Mouse (Mus musculus): ENCODE data around the gene Fbxo41. TPM values are rescaled to one million over a fixed set of nuclear protein-coding genes. Genes with fewer than 3 reads are reported as not detected.

The Fbxo41 gene
- polyA plus RNA-seq, 1 experiment from 2014 or later: 0.03 TPM

DNA sequence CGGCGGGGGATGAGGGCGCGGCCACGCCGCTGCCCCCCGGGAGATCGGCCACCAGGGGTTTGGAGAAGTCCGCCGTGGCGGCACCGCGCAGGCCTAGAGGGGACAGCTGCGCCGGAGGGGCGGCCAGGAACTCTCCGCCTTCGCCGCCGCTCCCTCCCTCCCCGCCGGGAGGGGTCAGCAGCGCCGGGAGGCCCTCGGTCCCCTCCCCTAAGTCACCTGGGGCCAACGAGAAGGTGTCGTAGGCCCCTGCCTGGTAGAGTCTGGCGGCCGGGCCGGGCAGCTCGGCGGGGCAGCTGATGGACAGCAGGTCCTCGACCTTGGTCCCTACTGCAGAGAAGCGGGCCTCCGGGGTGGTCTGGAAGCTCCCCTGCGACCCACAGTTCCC is 9.3 kb upstream of the Fbxo41 start:
- no peak overlapping the region for H3K27ac ChIP-seq (ENCODE audit: poor library complexity, severe bottlenecking)
- peaks cover 92% of the 10 kb centered on the region for H3K27me3 ChIP-seq (replicated peaks)
- ATAC-seq (ENCODE audit: insufficient number of reproducible peaks, low FRiP score): no peak
- H3K9me3 ChIP-seq (replicated peaks): no peaks in the 10 kb centered on the region
- H3K9ac ChIP-seq: no peak overlapping the region
- peak overlapping the region; percentile 51 for H3K4me3 ChIP-seq
- under 1% methylated on average over 33 of the region's 36 CpGs for WGBS
- H3K36me3 ChIP-seq: no peaks in the 10 kb centered on the region
- peak overlapping the region; percentile 83 for H3K4me2 ChIP-seq
- peaks cover 21% of the 10 kb centered on the region for H3K4me1 ChIP-seq (replicated peaks)

GRCm38 (mm10) chr6:85511286-85512055 is 8.7 kb upstream of the Fbxo41 start:
- no peak for ATAC-seq (ENCODE audit: insufficient number of reproducible peaks, low FRiP score)
- Histone ChIP-seq H3K27me3 (replicated peaks) (peaks cover 94% of the 10 kb centered on the region), H3K36me3 (no peaks in the 10 kb centered on the region), H3K4me2 (peak overlapping the region; percentile 83), H3K9ac (no peak overlapping the region), H3K4me1 (replicated peaks) (peaks cover 21% of the 10 kb centered on the region), H3K9me3 (replicated peaks) (no peaks in the 10 kb centered on the region), H3K4me3 (peak overlapping the region; percentile 51), H3K27ac (ENCODE audit: poor library complexity, severe bottlenecking) (no peak overlapping the region)
- under 1% methylated on average over 88 of the region's 88 CpGs for WGBS

DNA sequence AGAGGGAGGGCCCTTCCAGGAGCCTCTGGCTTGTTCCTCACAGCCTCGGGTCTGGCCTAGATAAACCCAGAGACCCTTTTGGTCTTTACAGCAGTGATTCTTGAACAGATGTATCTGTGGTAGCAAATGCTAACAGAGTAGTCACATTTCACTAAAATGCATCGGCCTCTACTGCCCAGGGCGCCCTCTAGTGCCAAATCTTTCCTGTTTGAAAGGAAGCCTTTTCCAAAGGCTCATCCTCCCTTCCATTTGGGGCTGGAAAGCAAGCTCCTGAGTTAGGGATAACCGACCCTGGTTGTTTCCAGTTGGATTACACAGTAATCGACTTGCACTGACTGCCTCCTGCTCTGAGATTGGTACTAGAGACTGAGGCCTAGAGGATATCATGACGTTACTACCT is 7.7 kb upstream of the Fbxo41 start:
- peaks cover 21% of the 10 kb centered on the region for H3K4me1 ChIP-seq (replicated peaks)
- ATAC-seq (ENCODE audit: insufficient number of reproducible peaks, low FRiP score): no peak
- no peak overlapping the region for H3K27ac ChIP-seq (ENCODE audit: poor library complexity, severe bottlenecking)
- H3K4me3 ChIP-seq: no peak overlapping the region
- no peaks in the 10 kb centered on the region for H3K9me3 ChIP-seq (replicated peaks)
- no peak overlapping the region for H3K9ac ChIP-seq
- no peaks in the 10 kb centered on the region for H3K36me3 ChIP-seq
- WGBS: 2% methylated on average over 6 of the region's 6 CpGs
- no peak overlapping the region for H3K4me2 ChIP-seq
- peaks cover 90% of the 10 kb centered on the region for H3K27me3 ChIP-seq (replicated peaks)

DNA sequence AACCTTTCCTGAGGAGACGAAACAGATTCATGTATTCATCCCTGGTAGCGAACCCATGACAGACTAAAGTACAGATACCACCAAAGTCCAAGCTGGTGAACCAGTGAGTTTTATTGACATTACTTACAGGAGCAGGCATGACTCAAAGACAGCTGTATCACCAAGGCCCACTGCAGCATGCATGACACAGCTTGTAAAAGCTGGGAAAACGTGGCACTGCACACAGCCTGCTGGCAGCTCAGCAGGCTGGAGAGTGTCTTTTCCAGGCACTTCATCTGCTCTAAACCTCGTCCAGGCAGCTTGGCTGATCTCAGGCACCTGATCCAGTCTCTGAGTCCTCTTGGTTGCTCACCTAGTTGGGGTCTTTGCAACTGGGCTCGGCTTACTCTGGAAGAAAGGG is 5.8 kb upstream of the Fbxo41 start:
- H3K27me3 ChIP-seq (replicated peaks): peaks cover 93% of the 10 kb centered on the region
- 42% methylated on average over 5 of the region's 5 CpGs for WGBS
- no peak overlapping the region for H3K9ac ChIP-seq
- H3K9me3 ChIP-seq (replicated peaks): no peaks in the 10 kb centered on the region
- no peak overlapping the region for H3K4me3 ChIP-seq
- H3K4me1 ChIP-seq (replicated peaks): peaks cover 21% of the 10 kb centered on the region
- ATAC-seq (ENCODE audit: insufficient number of reproducible peaks, low FRiP score): no peak
- no peaks in the 10 kb centered on the region for H3K36me3 ChIP-seq
- H3K27ac ChIP-seq (ENCODE audit: poor library complexity, severe bottlenecking): no peak overlapping the region
- H3K4me2 ChIP-seq: no peak overlapping the region

- H3K9me3 ChIP-seq (replicated peaks): no peaks in the 10 kb centered on the region
- H3K4me3 ChIP-seq: no peak overlapping the region
- 68% methylated on average over 2 of the region's 2 CpGs for whole genome bisulfite sequencing
- H3K27ac ChIP-seq (ENCODE audit: poor library complexity, severe bottlenecking): no peak overlapping the region
- no peak overlapping the region for H3K4me2 ChIP-seq
- no peaks in the 10 kb centered on the region for H3K36me3 ChIP-seq
- no peak overlapping the region for H3K9ac ChIP-seq
- H3K27me3 ChIP-seq (replicated peaks): peaks cover 92% of the 10 kb centered on the region
- no peak for ATAC-seq (ENCODE audit: insufficient number of reproducible peaks, low FRiP score)
- peaks cover 15% of the 10 kb centered on the region; the same call in 1 of the 2 replicates for H3K4me1 ChIP-seq (replicated peaks)
Measured at GRCm38 (mm10) chr6:85504908-85505307, 2.1 kb upstream of the Fbxo41 start.

- H3K4me2 ChIP-seq: peak overlapping the region; percentile 97
- 2% methylated on average over 36 of the region's 37 CpGs for WGBS
- peak overlapping the region; percentile 77 for H3K4me3 ChIP-seq
- H3K9ac ChIP-seq: peak overlapping the region; percentile 72
- peaks cover 15% of the 10 kb centered on the region; the same call in 1 of the 2 replicates for H3K4me1 ChIP-seq (replicated peaks)
- peak; percentile 48; the same call in 1 of the 2 replicates for ATAC-seq (ENCODE audit: insufficient number of reproducible peaks, low FRiP score)
- H3K36me3 ChIP-seq: no peaks in the 10 kb centered on the region
- H3K27me3 ChIP-seq (replicated peaks): peaks cover 72% of the 10 kb centered on the region
- H3K27ac ChIP-seq (ENCODE audit: poor library complexity, severe bottlenecking): no peak overlapping the region
- H3K9me3 ChIP-seq (replicated peaks): no peaks in the 10 kb centered on the region
Measured at GRCm38 (mm10) chr6:85502103-85502910, 487 bp downstream of the Fbxo41 start.

- Histone ChIP-seq H3K4me1 (replicated peaks) (peaks cover 15% of the 10 kb centered on the region; the same call in 1 of the 2 replicates), H3K9me3 (replicated peaks) (no peaks in the 10 kb centered on the region), H3K27ac (ENCODE audit: poor library complexity, severe bottlenecking) (no peak overlapping the region), H3K4me2 (no peak overlapping the region), H3K27me3 (replicated peaks) (peaks cover 67% of the 10 kb centered on the region), H3K9ac (no peak overlapping the region), H3K4me3 (peak overlapping the region; percentile 77; the same call in 1 of the 2 replicates), H3K36me3 (no peaks in the 10 kb centered on the region)
- ATAC-seq (ENCODE audit: insufficient number of reproducible peaks, low FRiP score): no peak
- 16% methylated on average over 6 of the region's 6 CpGs for WGBS
Measured at GRCm38 (mm10) chr6:85501571-85502102, 1.2 kb downstream of the Fbxo41 start.

GRCm38 (mm10) chr6:85500416-85500815 is 2.4 kb downstream of the Fbxo41 start:
- Histone ChIP-seq H3K27ac (ENCODE audit: poor library complexity, severe bottlenecking) (no peak overlapping the region), H3K4me3 (no peak overlapping the region), H3K9me3 (replicated peaks) (no peaks in the 10 kb centered on the region), H3K4me1 (replicated peaks) (peaks cover 15% of the 10 kb centered on the region; the same call in 1 of the 2 replicates), H3K9ac (no peak overlapping the region), H3K27me3 (replicated peaks) (peaks cover 60% of the 10 kb centered on the region), H3K4me2 (no peak overlapping the region), H3K36me3 (no peaks in the 10 kb centered on the region)
- WGBS: 56% methylated on average over 1 of the region's 1 CpGs
- no peak for ATAC-seq (ENCODE audit: insufficient number of reproducible peaks, low FRiP score)

DNA sequence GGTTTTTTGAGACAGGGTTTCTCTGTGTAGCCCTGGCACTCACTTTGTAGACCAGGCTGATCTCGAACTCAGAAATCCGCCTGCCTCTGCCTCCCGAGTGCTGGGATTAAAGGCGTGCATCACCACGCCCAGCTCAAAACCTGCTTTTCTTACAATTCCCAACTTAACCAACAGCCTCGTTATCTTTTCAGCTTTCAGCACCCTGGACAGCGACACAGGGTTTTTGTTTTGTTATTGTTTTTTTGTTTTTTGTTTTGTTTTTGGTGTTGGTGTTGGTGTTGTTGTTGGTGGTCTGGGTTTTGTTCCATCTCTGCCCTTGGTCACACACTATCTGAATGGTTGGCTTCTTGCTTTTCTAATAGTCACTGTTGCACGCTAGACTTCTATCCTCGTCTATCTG is 4.6 kb downstream of the Fbxo41 start:
- Histone ChIP-seq H3K4me1 (replicated peaks) (peaks cover 14% of the 10 kb centered on the region; the same call in 1 of the 2 replicates), H3K27me3 (replicated peaks) (peaks cover 40% of the 10 kb centered on the region), H3K27ac (ENCODE audit: poor library complexity, severe bottlenecking) (no peak overlapping the region), H3K36me3 (no peaks in the 10 kb centered on the region), H3K9ac (no peak overlapping the region), H3K4me3 (no peak overlapping the region), H3K9me3 (replicated peaks) (no peaks in the 10 kb centered on the region), H3K4me2 (no peak overlapping the region)
- WGBS: 53% methylated on average over 9 of the region's 9 CpGs
- no peak for ATAC-seq (ENCODE audit: insufficient number of reproducible peaks, low FRiP score)

DNA sequence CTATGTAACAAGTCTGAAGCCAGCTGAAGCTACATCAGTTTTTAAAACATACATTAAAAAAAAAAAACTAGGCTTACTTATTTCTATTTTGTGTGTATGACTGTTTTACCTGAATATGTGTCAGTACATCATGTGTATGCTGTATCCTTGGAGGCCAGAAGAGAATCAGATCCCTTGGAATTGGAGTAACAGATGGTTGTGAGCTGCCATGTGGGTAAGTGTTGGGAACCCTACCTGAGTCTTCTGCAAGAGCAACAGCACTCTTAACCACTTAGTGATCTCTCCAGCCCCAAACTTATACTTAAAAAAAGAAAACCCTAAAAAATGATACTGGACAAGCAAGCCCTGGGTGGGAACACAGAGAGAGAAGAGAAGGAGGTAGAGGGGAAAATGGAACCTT is 5.8 kb downstream of the Fbxo41 start:
- Histone ChIP-seq H3K27me3 (replicated peaks) (peaks cover 29% of the 10 kb centered on the region), H3K4me3 (no peak overlapping the region), H3K9me3 (replicated peaks) (no peaks in the 10 kb centered on the region), H3K4me2 (no peak overlapping the region), H3K9ac (no peak overlapping the region), H3K36me3 (no peaks in the 10 kb centered on the region), H3K4me1 (replicated peaks) (peaks cover 3% of the 10 kb centered on the region; the same call in 1 of the 2 replicates), H3K27ac (ENCODE audit: poor library complexity, severe bottlenecking) (no peak overlapping the region)
- ATAC-seq (ENCODE audit: insufficient number of reproducible peaks, low FRiP score): no peak

DNA sequence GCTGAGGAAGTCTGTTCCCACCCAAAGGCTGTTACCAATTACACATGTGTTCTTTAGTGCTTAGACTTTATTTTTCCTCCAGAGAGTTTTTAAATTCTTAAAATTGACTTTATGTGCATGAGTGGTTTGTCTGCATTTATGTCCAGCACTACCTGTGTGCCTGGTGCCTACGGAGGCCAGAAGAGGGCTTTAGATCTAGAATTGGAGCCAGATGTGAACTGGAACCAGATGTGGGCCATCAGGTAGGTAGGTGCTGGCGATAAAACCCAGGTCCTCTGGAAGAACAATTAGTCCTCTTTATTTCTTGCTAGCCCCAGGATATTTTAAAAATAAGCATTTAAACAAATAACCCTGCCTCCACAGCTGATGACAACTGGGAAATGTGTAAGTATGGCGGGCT is 11.2 kb downstream of the Fbxo41 start:
- H3K4me3 ChIP-seq: no peak overlapping the region
- H3K9me3 ChIP-seq (replicated peaks): no peaks in the 10 kb centered on the region
- no peaks in the 10 kb centered on the region for H3K36me3 ChIP-seq
- H3K27ac ChIP-seq (ENCODE audit: poor library complexity, severe bottlenecking): no peak overlapping the region
- H3K27me3 ChIP-seq (replicated peaks): peaks cover 28% of the 10 kb centered on the region
- no peak overlapping the region for H3K4me2 ChIP-seq
- no peak overlapping the region for H3K9ac ChIP-seq
- 77% methylated on average over 3 of the region's 3 CpGs for WGBS
- H3K4me1 ChIP-seq (replicated peaks): no peaks in the 10 kb centered on the region
- ATAC-seq (ENCODE audit: insufficient number of reproducible peaks, low FRiP score): no peak
